Mouse (Mus musculus) ES-E14 (cell line): ENCODE data around the gene Xpr1.

ENCODE experiments used
- CHD2 ChIP-seq: IDR thresholded peaks from 2 replicates; pipeline ENCODE4 v1.6.1; 2014; ENCODE audit warnings: mild to moderate bottlenecking, low read depth, low read length, inconsistent platforms
- MAFK ChIP-seq: IDR thresholded peaks from 2 replicates; pipeline ENCODE4 v1.6.1; 2014; ENCODE audit warnings: mild to moderate bottlenecking, low read depth, low read length, inconsistent platforms; ENCODE audit not compliant: insufficient read depth
- ZC3H11A ChIP-seq: IDR thresholded peaks from 2 replicates; pipeline ENCODE4 v1.6.1; 2012; ENCODE audit warnings: low read depth, mild to moderate bottlenecking, inconsistent platforms, low read length, borderline replicate concordance

- TF ChIP-seq ZC3H11A (no peak), CHD2 (no peak), MAFK (no peak)
These were observed 105.5 kb downstream of the Xpr1 start for GRCm38 (mm10) chr1:155311672-155312071.
